ENCODE assay signal across 14 mouse cellular contexts in genomic region chr15:103010847-103011555, GRCm38 (mm10). TPM values are rescaled to one million over a fixed set of nuclear protein-coding genes. Genes with fewer than 3 reads are reported as not detected.
DNase-seq lines count a peak whose midpoint lies in the region; ATAC-seq and TF ChIP-seq lines count a peak whose summit lies in the region.
"Had no signal": no experiment of that assay in that cellular context is flagged by ENCODE, and none has a peak within 500 bp of the region (broad histone marks: within the 10 kb centered on the region; RNA-seq: fewer than 3 reads in every experiment).

No protein-coding gene starts in this region.

- H3K9me3 ChIP-seq in heart, embryonic 11.5 days (replicated peaks; ENCODE audit: control insufficient read depth, low read length) = no peaks in the 10 kb centered on the region
- no peaks in the 10 kb centered on the region for H3K9me3 ChIP-seq in ES-Bruce4 (replicated peaks; ENCODE audit: control insufficient read depth, insufficient read depth, low read length, poor library complexity, severe bottlenecking)
- no peaks in the 10 kb centered on the region for H3K9me3 ChIP-seq in limb, embryonic 15.5 days
- no peaks in the 10 kb centered on the region for H3K9me3 ChIP-seq in liver, postnatal 0 days (ENCODE audit: low read length)
- H3K9me3 ChIP-seq: midbrain, embryonic 13.5 days had no signal

- 1% methylated on average over 28 of the region's 28 CpGs for WGBS in heart, embryonic 11.5 days (ENCODE audit: insufficient replicate concordance)
- WGBS in limb, embryonic 15.5 days = 22% methylated on average over 28 of the region's 28 CpGs
- 3% methylated on average over 28 of the region's 28 CpGs for WGBS in liver, postnatal 0 days (ENCODE audit: insufficient replicate concordance)

- no peak overlapping the region for H3K27ac ChIP-seq in heart, embryonic 11.5 days (ENCODE audit: low read depth, low read length)
- H3K27ac ChIP-seq in ES-Bruce4 (ENCODE audit: insufficient read depth, low read length) = no peak overlapping the region
- H3K27ac ChIP-seq in limb, embryonic 15.5 days = no peak overlapping the region
- no peak overlapping the region for H3K27ac ChIP-seq in liver, postnatal 0 days (ENCODE audit: low read depth)
- H3K27ac ChIP-seq: midbrain, embryonic 13.5 days had no signal

- H3K9ac ChIP-seq in heart, embryonic 11.5 days (ENCODE audit: low read depth, low read length) = no peak overlapping the region
- no peak overlapping the region for H3K9ac ChIP-seq in ES-Bruce4 (ENCODE audit: low read depth, poor library complexity, severe bottlenecking)
- no peak overlapping the region for H3K9ac ChIP-seq in limb, embryonic 15.5 days
- no peak overlapping the region for H3K9ac ChIP-seq in liver, postnatal 0 days (replicated peaks)
- H3K9ac ChIP-seq: midbrain, embryonic 13.5 days had no signal

- ATAC-seq in heart, embryonic 11.5 days (replicated peaks; ENCODE audit: insufficient number of reproducible peaks, low FRiP score, low TSS enrichment) = no peak
- no peak for ATAC-seq in limb, embryonic 15.5 days (ENCODE audit: insufficient number of reproducible peaks, low FRiP score, low TSS enrichment, low read depth)
- ATAC-seq in liver, postnatal 0 days = no peak
- ATAC-seq: CD4-positive, CD25-positive, alpha-beta regulatory T cell, adult 4 months; midbrain, embryonic 13.5 days had no signal

- no peak for TF ChIP-seq CTCF in ES-Bruce4 (IDR thresholded peaks at IDR 0.05; ENCODE audit: low read depth, low read length)
- TF ChIP-seq CTCF in liver, postnatal 0 days (IDR thresholded peaks at IDR 0.05; ENCODE audit: low read depth) = no peak

- H3K4me2 ChIP-seq in heart, embryonic 11.5 days = peak overlapping the region; percentile 11; the same call in 1 of the 2 replicates
- peak overlapping the region; percentile 35; the same call in 1 of the 2 replicates for H3K4me2 ChIP-seq in limb, embryonic 15.5 days
- no peak overlapping the region for H3K4me2 ChIP-seq in liver, postnatal 0 days (ENCODE audit: low read depth, low read length)
- H3K4me2 ChIP-seq: midbrain, embryonic 13.5 days had no signal

- H3K4me3 ChIP-seq in heart, embryonic 11.5 days (ENCODE audit: low read depth, low read length) = no peak overlapping the region
- peak overlapping the region; percentile 6; the same call in 1 of the 2 replicates for H3K4me3 ChIP-seq in ES-Bruce4 (ENCODE audit: low read depth, low read length)
- H3K4me3 ChIP-seq in limb, embryonic 15.5 days = peak overlapping the region; percentile 21; the same call in 1 of the 2 replicates
- H3K4me3 ChIP-seq in liver, postnatal 0 days (ENCODE audit: low read depth, low read length) = no peak overlapping the region
- H3K4me3 ChIP-seq: midbrain, embryonic 13.5 days had no signal

- H3K4me1 ChIP-seq in heart, embryonic 11.5 days (ENCODE audit: control insufficient read depth, insufficient read depth, low read length) = 0 out of 2 replicates have a peak, but pooled peaks cover 3% of the 10 kb centered on the region
- peaks cover 8% of the 10 kb centered on the region for H3K4me1 ChIP-seq in ES-Bruce4 (ENCODE audit: control insufficient read depth, insufficient read depth, low read length)
- peaks cover 52% of the 10 kb centered on the region for H3K4me1 ChIP-seq in limb, embryonic 15.5 days
- H3K4me1 ChIP-seq in liver, postnatal 0 days (ENCODE audit: insufficient read depth) = no peaks in the 10 kb centered on the region

- no peak for TF ChIP-seq EP300 in ES-Bruce4 (IDR thresholded peaks at IDR 0.05; ENCODE audit: insufficient read depth, low read depth, low read length)
- no peak for TF ChIP-seq EP300 in liver, postnatal 0 days (IDR thresholded peaks at IDR 0.05; ENCODE audit: low read depth)

- no peak for TF ChIP-seq POLR2A in ES-Bruce4 (IDR thresholded peaks at IDR 0.05; ENCODE audit: insufficient read depth, low read length)

- H3K27me3 ChIP-seq in heart, embryonic 11.5 days (ENCODE audit: control insufficient read depth, insufficient read depth, low read length) = peaks cover 98% of the 10 kb centered on the region
- H3K27me3 ChIP-seq in ES-Bruce4 (ENCODE audit: control insufficient read depth, insufficient read depth, low read length, poor library complexity, severe bottlenecking) = peaks cover 63% of the 10 kb centered on the region
- H3K27me3 ChIP-seq in limb, embryonic 15.5 days = peaks cover 96% of the 10 kb centered on the region
- H3K27me3 ChIP-seq in liver, postnatal 0 days (ENCODE audit: insufficient read depth, low read length) = peaks cover 99% of the 10 kb centered on the region

- no peak for DNase-seq in heart, postnatal 4 days
- peak; percentile 46 for DNase-seq in embryo, embryonic 11 days
- no peak for DNase-seq in urinary bladder, postnatal 25 days (ENCODE audit: low spot score)
- no peak for DNase-seq in thymus, adult 18-20 months
- no peak for DNase-seq in liver, postnatal 0 days
- DNase-seq: cerebellum, adult 9-11 months; heart, postnatal 10 days had no signal

- H3K36me3 ChIP-seq in heart, embryonic 11.5 days (ENCODE audit: control insufficient read depth, insufficient read depth, low read length) = no peaks in the 10 kb centered on the region
- no peaks in the 10 kb centered on the region for H3K36me3 ChIP-seq in ES-Bruce4 (ENCODE audit: control insufficient read depth, insufficient read depth, low read length, poor library complexity, severe bottlenecking)
- no peaks in the 10 kb centered on the region for H3K36me3 ChIP-seq in limb, embryonic 15.5 days
- H3K36me3 ChIP-seq in liver, postnatal 0 days (replicated peaks; ENCODE audit: insufficient read depth, low read length) = no peaks in the 10 kb centered on the region
- H3K36me3 ChIP-seq: midbrain, embryonic 13.5 days had no signal

RNA-seq across cellular contexts. Expression of gene Hoxc4, which starts 7.7 kb away (rescaled TPM):
- polyA plus RNA-seq in heart, embryonic 11.5 days (2014; fragmentation: Nextera tagmentation; extraction: Ambion mirVana) = 1.2 and 2.0 TPM in 2 replicates
- total RNA-seq in heart, postnatal 4 days (2021) = under 1 TPM in 1 of 2 experiments, not detected in 1; 0.14 TPM
- polyA plus RNA-seq in ES-Bruce4 (2011; ENCODE audit: insufficient read depth, insufficient read length, low read depth, missing spikeins) = 0.56 and 0.99 TPM in 2 replicates
- 1.7 and 2.7 TPM in 2 replicates for polyA plus RNA-seq in limb, embryonic 15.5 days (2015; fragmentation: Nextera tagmentation; extraction: Ambion mirVana)
- polyA plus RNA-seq in liver, postnatal 0 days (2015; fragmentation: Nextera tagmentation; extraction: Ambion mirVana) = 0.07 and 0.11 TPM in 2 replicates
- total RNA-seq: layer of hippocampus, postnatal 10 days had no signal
- polyA plus RNA-seq: CD4-positive, CD25-positive, alpha-beta regulatory T cell, adult 4 months had no signal

RNA-seq across cellular contexts. Expression of gene Hoxc6, which starts 12.9 kb away (rescaled TPM):
- polyA plus RNA-seq in heart, embryonic 11.5 days (2014; fragmentation: Nextera tagmentation; extraction: Ambion mirVana) = 0.49 and 0.51 TPM in 2 replicates
- total RNA-seq in heart, postnatal 4 days (2021) = under 1 TPM in 1 of 2 experiments, not detected in 1; 0.16 TPM
- polyA plus RNA-seq in ES-Bruce4 (2011; ENCODE audit: insufficient read depth, insufficient read length, low read depth, missing spikeins) = 1.3 TPM in 1 of 2 replicates, not detected in the other
- polyA plus RNA-seq in limb, embryonic 15.5 days (2015; fragmentation: Nextera tagmentation; extraction: Ambion mirVana) = 1.7 and 2.3 TPM in 2 replicates
- polyA plus RNA-seq in liver, postnatal 0 days (2015; fragmentation: Nextera tagmentation; extraction: Ambion mirVana) = not detected in 2 replicates
- total RNA-seq: layer of hippocampus, postnatal 10 days had no signal
- polyA plus RNA-seq: CD4-positive, CD25-positive, alpha-beta regulatory T cell, adult 4 months; liver, embryonic 16.5 days; midbrain, embryonic 13.5 days had no signal

RNA-seq across cellular contexts. Expression of gene Hoxc8, which starts 20.6 kb away (rescaled TPM):
- 0.11 and 0.20 TPM in 2 replicates for polyA plus RNA-seq in heart, embryonic 11.5 days (2014; fragmentation: Nextera tagmentation; extraction: Ambion mirVana)
- total RNA-seq in heart, postnatal 4 days (2021) = not detected
- polyA plus RNA-seq in ES-Bruce4 (2011; ENCODE audit: insufficient read depth, insufficient read length, low read depth, missing spikeins) = 0.40 and 0.45 TPM in 2 replicates
- 1.5 and 3.0 TPM in 2 replicates for polyA plus RNA-seq in limb, embryonic 15.5 days (2015; fragmentation: Nextera tagmentation; extraction: Ambion mirVana)
- not detected in 2 replicates for polyA plus RNA-seq in liver, postnatal 0 days (2015; fragmentation: Nextera tagmentation; extraction: Ambion mirVana)
- total RNA-seq: heart, postnatal 10 days; layer of hippocampus, postnatal 10 days had no signal
- polyA plus RNA-seq: liver, embryonic 16.5 days; midbrain, embryonic 13.5 days had no signal

RNA-seq across cellular contexts. Expression of gene Hoxc9, which starts 34.8 kb away (rescaled TPM):
- polyA plus RNA-seq in heart, embryonic 11.5 days (2014; fragmentation: Nextera tagmentation; extraction: Ambion mirVana) = not detected in 2 replicates
- total RNA-seq in heart, postnatal 4 days (2021) = not detected
- polyA plus RNA-seq in ES-Bruce4 (2011; ENCODE audit: insufficient read depth, insufficient read length, low read depth, missing spikeins) = not detected in 2 replicates
- 0.93 and 1.3 TPM in 2 replicates for polyA plus RNA-seq in limb, embryonic 15.5 days (2015; fragmentation: Nextera tagmentation; extraction: Ambion mirVana)
- polyA plus RNA-seq in liver, postnatal 0 days (2015; fragmentation: Nextera tagmentation; extraction: Ambion mirVana) = not detected in 2 replicates
- total RNA-seq: heart, postnatal 10 days; layer of hippocampus, postnatal 10 days had no signal
- polyA plus RNA-seq: CD4-positive, CD25-positive, alpha-beta regulatory T cell, adult 4 months; liver, embryonic 16.5 days; midbrain, embryonic 13.5 days had no signal

RNA-seq across cellular contexts. Expression of gene Hoxc5, which starts 43.8 kb away (rescaled TPM):
- 1.7 TPM in 2 replicates for polyA plus RNA-seq in heart, embryonic 11.5 days (2014; fragmentation: Nextera tagmentation; extraction: Ambion mirVana)
- not detected for total RNA-seq in heart, postnatal 4 days (2021)
- polyA plus RNA-seq in ES-Bruce4 (2011; ENCODE audit: insufficient read depth, insufficient read length, low read depth, missing spikeins) = not detected in 2 replicates
- 2.3 TPM in 2 replicates for polyA plus RNA-seq in limb, embryonic 15.5 days (2015; fragmentation: Nextera tagmentation; extraction: Ambion mirVana)
- not detected in 2 replicates for polyA plus RNA-seq in liver, postnatal 0 days (2015; fragmentation: Nextera tagmentation; extraction: Ambion mirVana)
- total RNA-seq: layer of hippocampus, postnatal 10 days had no signal
- polyA plus RNA-seq: CD4-positive, CD25-positive, alpha-beta regulatory T cell, adult 4 months had no signal

Comparison
In these comparisons a context has a peak if more than half of its experiments do, and no peak if none do; other contexts are left out.
1. H3K4me3 ChIP-seq: peak in ES-Bruce4 (single experiment) and limb, embryonic 15.5 days (single experiment); none in heart, embryonic 11.5 days (single experiment) and liver, postnatal 0 days (single experiment).